Mouse (Mus musculus): ENCODE results near the gene Robo2. TPM values are rescaled to one million over a fixed set of nuclear protein-coding genes. Genes with fewer than 3 reads are reported as not detected.

Gene Robo2
- polyA plus RNA-seq, 1 experiment from 2014 or later, result 17.7 TPM

DNA sequence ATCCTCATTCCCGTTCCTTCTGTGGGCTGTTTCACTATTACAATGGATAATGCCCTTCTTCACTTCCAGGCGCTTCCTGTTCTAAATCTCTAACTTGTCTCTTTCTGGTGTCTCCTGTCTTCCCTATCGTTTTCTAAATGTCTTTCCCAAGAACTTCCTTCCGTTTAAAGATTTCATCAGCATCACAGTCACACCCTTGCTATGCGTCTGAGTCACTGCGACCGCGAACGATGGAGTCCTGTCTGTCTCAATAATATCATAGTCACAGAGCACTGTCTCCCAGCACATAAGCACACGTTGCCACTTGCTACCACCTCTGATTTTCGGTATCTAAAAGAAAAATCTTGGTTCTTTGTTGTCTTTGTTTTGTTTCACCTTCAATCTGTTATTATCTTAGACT is 503.1 kb downstream of the Robo2 start:
- no peak overlapping the region for H3K4me3 ChIP-seq (ENCODE audit: low read length)
- H3K9ac ChIP-seq (ENCODE audit: low read depth, low read length), result no peak overlapping the region
- H3K4me1 ChIP-seq (ENCODE audit: control insufficient read depth, insufficient read depth, low read length), result no peaks in the 10 kb centered on the region
- H3K36me3 ChIP-seq (ENCODE audit: control insufficient read depth, insufficient read depth, low read length), result no peaks in the 10 kb centered on the region
- ATAC-seq, result no peak
- H3K4me2 ChIP-seq (ENCODE audit: low read depth, low read length), result no peak overlapping the region
- no peaks in the 10 kb centered on the region for H3K27me3 ChIP-seq (replicated peaks; ENCODE audit: control insufficient read depth, insufficient read depth, low read length)
- no peak overlapping the region for H3K27ac ChIP-seq (ENCODE audit: low read length)
- no peaks in the 10 kb centered on the region for H3K9me3 ChIP-seq (ENCODE audit: control insufficient read depth, low read length)
- WGBS, result 82% methylated on average over 11 of the region's 11 CpGs

DNA sequence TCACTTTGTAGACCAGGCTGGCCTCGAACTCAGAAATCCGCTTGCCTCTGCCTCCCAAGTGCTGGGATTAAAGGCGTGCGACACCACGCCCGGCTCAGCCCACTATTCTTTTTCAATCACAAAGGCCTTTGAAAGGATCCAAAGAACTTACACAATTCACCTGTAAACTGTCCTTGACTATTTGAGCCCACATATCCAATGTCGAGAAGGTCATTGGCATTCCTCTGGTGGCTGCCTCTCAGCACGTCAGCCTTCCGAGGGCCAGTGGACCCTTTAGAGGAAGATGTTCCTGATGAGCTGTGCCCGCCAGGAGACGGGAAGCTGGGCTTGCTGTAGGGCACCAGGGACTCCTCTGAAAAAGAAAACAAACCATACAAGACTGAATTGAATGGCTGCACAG is 514.8 kb downstream of the Robo2 start:
- H3K27ac ChIP-seq (ENCODE audit: low read length), result no peak overlapping the region
- no peaks in the 10 kb centered on the region for H3K9me3 ChIP-seq (ENCODE audit: control insufficient read depth, low read length)
- no peaks in the 10 kb centered on the region for H3K27me3 ChIP-seq (replicated peaks; ENCODE audit: control insufficient read depth, insufficient read depth, low read length)
- H3K4me3 ChIP-seq (ENCODE audit: low read length), result no peak overlapping the region
- H3K4me1 ChIP-seq (ENCODE audit: control insufficient read depth, insufficient read depth, low read length), result no peaks in the 10 kb centered on the region
- no peak for ATAC-seq
- no peaks in the 10 kb centered on the region for H3K36me3 ChIP-seq (ENCODE audit: control insufficient read depth, insufficient read depth, low read length)
- WGBS, result 94% methylated on average over 11 of the region's 11 CpGs
- no peak overlapping the region for H3K9ac ChIP-seq (ENCODE audit: low read depth, low read length)
- no peak overlapping the region for H3K4me2 ChIP-seq (ENCODE audit: low read depth, low read length)

DNA sequence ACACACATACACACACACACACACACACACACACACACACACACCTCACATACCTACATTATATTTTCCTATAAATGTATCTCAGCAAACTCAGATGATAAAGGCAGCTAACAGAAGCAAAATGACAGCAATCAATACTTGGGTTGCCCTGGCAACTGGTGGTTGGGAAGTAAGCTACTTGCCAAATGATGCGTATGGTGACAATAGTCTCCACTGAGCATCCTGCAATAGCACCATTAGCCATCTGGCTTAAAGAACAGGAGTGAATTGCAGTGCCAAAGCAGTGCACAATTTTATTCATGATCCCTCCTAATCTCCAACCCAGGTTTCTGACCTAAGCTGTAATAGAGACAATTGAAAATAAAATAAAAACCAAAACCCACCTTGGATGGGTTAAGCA is 529.7 kb downstream of the Robo2 start:
- Histone ChIP-seq H3K27me3 (replicated peaks; ENCODE audit: control insufficient read depth, insufficient read depth, low read length) (no peaks in the 10 kb centered on the region), H3K36me3 (ENCODE audit: control insufficient read depth, insufficient read depth, low read length) (no peaks in the 10 kb centered on the region), H3K4me2 (ENCODE audit: low read depth, low read length) (no peak overlapping the region), H3K27ac (ENCODE audit: low read length) (no peak overlapping the region), H3K4me1 (ENCODE audit: control insufficient read depth, insufficient read depth, low read length) (no peaks in the 10 kb centered on the region), H3K4me3 (ENCODE audit: low read length) (no peak overlapping the region), H3K9me3 (ENCODE audit: control insufficient read depth, low read length) (no peaks in the 10 kb centered on the region), H3K9ac (ENCODE audit: low read depth, low read length) (no peak overlapping the region)
- WGBS, result 84% methylated on average over 1 of the region's 1 CpGs
- no peak for ATAC-seq

DNA sequence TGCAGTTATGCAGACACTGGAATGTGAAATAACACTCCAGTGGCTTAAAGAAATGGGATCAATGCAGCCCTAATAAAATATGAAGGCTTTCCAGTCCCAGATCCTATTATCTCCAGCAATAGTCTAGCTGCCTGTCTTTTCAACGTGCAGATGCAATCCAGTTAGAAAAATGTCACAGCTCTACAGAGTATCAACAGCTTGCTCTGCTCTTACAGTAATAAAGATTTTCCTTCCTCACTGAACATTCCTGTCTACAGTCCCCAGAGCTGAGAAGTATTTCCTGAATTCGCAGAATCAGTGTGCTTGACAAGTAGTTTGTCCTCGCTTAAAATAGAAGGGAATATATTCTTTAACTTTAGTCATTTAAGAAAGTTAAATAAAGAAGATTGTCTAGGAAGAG is 533.7 kb downstream of the Robo2 start:
- H3K27ac ChIP-seq (ENCODE audit: low read length), result no peak overlapping the region
- H3K36me3 ChIP-seq (ENCODE audit: control insufficient read depth, insufficient read depth, low read length), result no peaks in the 10 kb centered on the region
- H3K9me3 ChIP-seq (ENCODE audit: control insufficient read depth, low read length), result no peaks in the 10 kb centered on the region
- no peak for ATAC-seq
- no peaks in the 10 kb centered on the region for H3K4me1 ChIP-seq (ENCODE audit: control insufficient read depth, insufficient read depth, low read length)
- no peak overlapping the region for H3K9ac ChIP-seq (ENCODE audit: low read depth, low read length)
- 62% methylated on average over 3 of the region's 3 CpGs for WGBS
- no peaks in the 10 kb centered on the region for H3K27me3 ChIP-seq (replicated peaks; ENCODE audit: control insufficient read depth, insufficient read depth, low read length)
- H3K4me3 ChIP-seq (ENCODE audit: low read length), result no peak overlapping the region
- no peak overlapping the region for H3K4me2 ChIP-seq (ENCODE audit: low read depth, low read length)

DNA sequence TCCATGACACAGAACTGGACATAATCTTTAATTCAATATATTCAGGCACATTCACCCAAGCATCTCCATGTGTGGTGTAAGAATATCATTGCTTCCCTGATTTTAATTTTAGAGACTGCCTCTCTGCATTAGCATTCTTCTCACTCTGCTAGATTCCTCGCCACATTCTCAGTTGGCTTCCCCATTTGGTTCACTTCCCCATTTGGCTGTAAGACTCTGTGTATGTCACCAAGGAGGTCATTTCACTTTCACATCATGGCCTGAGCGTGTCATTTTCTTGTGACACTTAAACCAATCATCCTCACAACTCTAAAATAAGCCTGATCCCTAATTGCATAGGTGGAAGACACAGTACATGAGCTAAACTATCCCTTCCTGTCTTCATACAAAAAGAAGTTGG is 536.6 kb downstream of the Robo2 start:
- WGBS, result 84% methylated on average over 2 of the region's 2 CpGs
- ATAC-seq, result no peak

DNA sequence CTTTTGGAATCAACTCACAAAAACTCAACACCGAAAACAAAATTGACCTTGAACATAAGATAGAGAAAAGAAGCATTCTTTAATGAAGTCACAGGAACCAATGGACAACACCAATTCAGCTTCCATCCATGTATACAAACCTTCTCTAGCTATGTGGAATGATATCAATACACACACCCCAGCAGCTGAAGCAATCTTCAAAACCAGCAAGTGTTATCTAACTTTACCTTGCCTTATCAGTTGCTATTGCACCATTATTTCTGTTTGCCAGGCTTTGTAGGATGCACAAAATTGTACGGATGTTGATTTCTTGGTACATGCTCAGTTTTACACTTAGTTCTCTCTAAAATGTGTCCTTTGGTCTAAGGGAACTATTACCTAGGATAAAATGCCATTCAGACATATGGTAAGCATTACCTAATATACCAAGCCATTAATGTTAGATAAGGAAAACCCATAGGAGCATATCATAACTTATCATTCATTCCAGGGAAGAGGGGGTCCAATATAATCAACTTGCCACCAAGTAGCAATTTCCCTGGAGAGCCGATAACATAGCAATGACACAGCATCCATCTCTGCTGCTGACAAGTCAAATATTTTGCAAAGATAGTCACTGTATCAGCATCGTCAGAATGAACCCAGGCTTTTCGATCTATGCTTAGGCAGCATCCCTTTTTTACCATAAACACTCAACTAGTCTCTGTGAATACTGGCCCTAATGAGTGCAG is 537.6 kb downstream of the Robo2 start:
- H3K9me3 ChIP-seq (ENCODE audit: control insufficient read depth, low read length), result no peaks in the 10 kb centered on the region
- no peaks in the 10 kb centered on the region for H3K36me3 ChIP-seq (ENCODE audit: control insufficient read depth, insufficient read depth, low read length)
- H3K4me1 ChIP-seq (ENCODE audit: control insufficient read depth, insufficient read depth, low read length), result 0 out of 2 replicates have a peak, but pooled peaks cover 2% of the 10 kb centered on the region
- H3K9ac ChIP-seq (ENCODE audit: low read depth, low read length), result no peak overlapping the region
- H3K4me3 ChIP-seq (ENCODE audit: low read length), result no peak overlapping the region
- 82% methylated on average over 5 of the region's 5 CpGs for WGBS
- no peaks in the 10 kb centered on the region for H3K27me3 ChIP-seq (replicated peaks; ENCODE audit: control insufficient read depth, insufficient read depth, low read length)
- no peak for ATAC-seq
- no peak overlapping the region for H3K27ac ChIP-seq (ENCODE audit: low read length)
- no peak overlapping the region for H3K4me2 ChIP-seq (ENCODE audit: low read depth, low read length)

More for the DNA sequence above, 536.6 kb downstream of the Robo2 start:
- H3K36me3 ChIP-seq (ENCODE audit: control insufficient read depth, insufficient read depth, low read length), result no peaks in the 10 kb centered on the region
- no peaks in the 10 kb centered on the region for H3K27me3 ChIP-seq (replicated peaks; ENCODE audit: control insufficient read depth, insufficient read depth, low read length)
- H3K9ac ChIP-seq (ENCODE audit: low read depth, low read length), result no peak overlapping the region
- H3K4me2 ChIP-seq (ENCODE audit: low read depth, low read length), result no peak overlapping the region
- no peak overlapping the region for H3K4me3 ChIP-seq (ENCODE audit: low read length)
- H3K4me1 ChIP-seq (ENCODE audit: control insufficient read depth, insufficient read depth, low read length), result no peaks in the 10 kb centered on the region
- H3K9me3 ChIP-seq (ENCODE audit: control insufficient read depth, low read length), result no peaks in the 10 kb centered on the region
- H3K27ac ChIP-seq (ENCODE audit: low read length), result no peak overlapping the region

DNA sequence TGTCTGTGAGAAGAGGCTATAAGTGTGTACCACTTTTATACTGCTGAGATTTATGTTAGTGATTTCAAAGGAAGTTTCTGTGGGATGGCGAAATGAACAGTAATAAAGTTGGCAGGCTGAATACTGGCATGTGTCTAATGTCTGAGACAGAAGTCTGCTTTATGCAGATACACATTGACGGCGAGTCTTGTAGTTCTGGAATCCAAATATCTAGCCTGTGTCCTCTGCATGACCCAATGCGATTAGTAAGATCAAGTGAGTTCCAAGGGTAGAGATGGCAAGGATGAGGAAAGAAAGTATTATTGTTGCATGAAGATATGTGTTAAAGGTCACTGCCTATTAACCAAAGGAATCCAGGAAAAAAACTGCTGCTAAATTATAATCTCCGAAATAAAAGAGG is 541.3 kb downstream of the Robo2 start:
- Histone ChIP-seq H3K4me2 (ENCODE audit: low read depth, low read length) (no peak overlapping the region), H3K4me1 (ENCODE audit: control insufficient read depth, insufficient read depth, low read length) (0 out of 2 replicates have a peak, but pooled peaks cover 2% of the 10 kb centered on the region), H3K9me3 (ENCODE audit: control insufficient read depth, low read length) (no peaks in the 10 kb centered on the region), H3K27me3 (replicated peaks; ENCODE audit: control insufficient read depth, insufficient read depth, low read length) (no peaks in the 10 kb centered on the region), H3K27ac (ENCODE audit: low read length) (no peak overlapping the region), H3K36me3 (ENCODE audit: control insufficient read depth, insufficient read depth, low read length) (no peaks in the 10 kb centered on the region), H3K4me3 (ENCODE audit: low read length) (no peak overlapping the region), H3K9ac (ENCODE audit: low read depth, low read length) (no peak overlapping the region)
- 45% methylated on average over 5 of the region's 5 CpGs for WGBS
- peak; percentile 67 for ATAC-seq

DNA sequence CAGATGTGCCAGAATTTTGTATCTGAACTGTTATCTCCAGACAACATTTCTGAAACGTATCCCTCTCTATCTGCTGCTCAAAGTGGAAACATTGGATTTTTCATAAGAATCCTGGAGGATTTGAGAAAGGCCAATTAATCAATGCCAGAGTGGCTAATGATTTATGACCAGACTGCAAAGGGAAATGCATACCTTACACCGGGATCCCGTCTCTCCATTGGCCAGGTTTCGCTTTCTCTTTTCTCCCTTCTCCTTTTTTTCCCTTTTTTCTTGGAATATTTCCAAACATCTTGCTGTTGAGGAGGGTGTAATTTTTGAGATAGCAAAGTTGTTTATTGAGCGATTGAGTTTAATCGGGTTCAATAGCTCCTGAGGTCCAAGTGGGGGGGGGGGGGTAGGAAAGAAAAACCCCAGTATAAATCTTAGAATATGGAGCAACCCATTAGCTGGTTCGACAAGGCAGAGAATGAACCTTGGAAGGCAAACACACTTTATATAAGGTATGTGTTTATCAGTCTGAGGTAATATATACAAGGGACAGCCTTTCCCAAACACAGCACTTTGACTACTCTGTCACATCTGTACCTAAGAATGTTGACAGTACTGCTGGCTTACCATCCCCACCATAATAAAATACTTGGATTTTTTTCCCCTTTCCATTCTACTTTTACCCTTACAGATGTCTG is 542.0 kb downstream of the Robo2 start:
- 0 out of 2 replicates have a peak, but pooled peaks cover 2% of the 10 kb centered on the region for H3K4me1 ChIP-seq (ENCODE audit: control insufficient read depth, insufficient read depth, low read length)
- H3K36me3 ChIP-seq (ENCODE audit: control insufficient read depth, insufficient read depth, low read length), result no peaks in the 10 kb centered on the region
- H3K9me3 ChIP-seq (ENCODE audit: control insufficient read depth, low read length), result no peaks in the 10 kb centered on the region
- peak; percentile 79 for ATAC-seq
- WGBS, result 36% methylated on average over 7 of the region's 7 CpGs
- H3K27ac ChIP-seq (ENCODE audit: low read length), result no peak overlapping the region
- H3K9ac ChIP-seq (ENCODE audit: low read depth, low read length), result no peak overlapping the region
- no peak overlapping the region; the same call in 1 of the 2 replicates for H3K4me3 ChIP-seq (ENCODE audit: low read length)
- no peaks in the 10 kb centered on the region for H3K27me3 ChIP-seq (replicated peaks; ENCODE audit: control insufficient read depth, insufficient read depth, low read length)
- H3K4me2 ChIP-seq (ENCODE audit: low read depth, low read length), result peak overlapping the region; percentile 7; the same call in 1 of the 2 replicates

DNA sequence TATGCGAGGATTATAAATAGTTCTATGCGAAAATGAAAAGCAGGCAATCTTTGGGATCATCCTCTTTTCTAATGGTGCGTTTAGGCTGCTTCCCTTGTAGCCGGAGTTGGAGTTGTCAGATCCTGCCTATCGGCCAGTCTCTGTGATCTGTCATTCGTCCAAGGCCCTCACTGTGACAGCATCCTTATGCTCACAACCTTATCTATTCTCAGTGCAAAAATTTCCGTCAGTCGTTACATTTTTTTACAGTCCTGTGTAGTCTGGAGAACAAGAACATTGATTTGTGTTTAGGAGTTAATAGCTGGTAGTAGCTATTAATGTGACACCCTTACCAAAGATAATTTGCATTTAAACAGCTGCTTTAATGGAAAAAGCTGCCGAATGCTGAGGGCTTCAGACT is 547.0 kb downstream of the Robo2 start:
- H3K36me3 ChIP-seq (ENCODE audit: control insufficient read depth, insufficient read depth, low read length), result no peaks in the 10 kb centered on the region
- no peaks in the 10 kb centered on the region for H3K9me3 ChIP-seq (ENCODE audit: control insufficient read depth, low read length)
- no peak overlapping the region for H3K4me3 ChIP-seq (ENCODE audit: low read length)
- H3K27me3 ChIP-seq (replicated peaks; ENCODE audit: control insufficient read depth, insufficient read depth, low read length), result no peaks in the 10 kb centered on the region
- H3K4me2 ChIP-seq (ENCODE audit: low read depth, low read length), result no peak overlapping the region
- WGBS, result 42% methylated on average over 9 of the region's 9 CpGs
- H3K4me1 ChIP-seq (ENCODE audit: control insufficient read depth, insufficient read depth, low read length), result no peaks in the 10 kb centered on the region
- no peak overlapping the region for H3K9ac ChIP-seq (ENCODE audit: low read depth, low read length)
- H3K27ac ChIP-seq (ENCODE audit: low read length), result no peak overlapping the region
- no peak for ATAC-seq

Measured in intestine, embryonic 16.5 days (tissue).